Mouse (Mus musculus): ENCODE results near the gene Cdkn1c. TPM values are rescaled to one million over a fixed set of nuclear protein-coding genes. Genes with fewer than 3 reads are reported as not detected.

Cdkn1c gene
- polyA plus RNA-seq, 1 experiment from 2014 or later = 1,196 TPM

GRCm38 (mm10) chr7:143480498-143480897 is 19.6 kb upstream of the Cdkn1c start:
- H3K4me1 ChIP-seq (ENCODE audit: control insufficient read depth, insufficient read depth, low read length) = no peaks in the 10 kb centered on the region
- WGBS = 34% methylated on average over 13 of the region's 13 CpGs
- peaks cover 2% of the 10 kb centered on the region; the same call in 1 of the 2 replicates for H3K27me3 ChIP-seq (ENCODE audit: control insufficient read depth, insufficient read depth, low read length)
- H3K36me3 ChIP-seq (ENCODE audit: control insufficient read depth, insufficient read depth, low read length) = no peaks in the 10 kb centered on the region
- no peak for ATAC-seq (ENCODE audit: low FRiP score, low TSS enrichment)
- no peak overlapping the region for H3K27ac ChIP-seq (ENCODE audit: low read depth, low read length)
- no peaks in the 10 kb centered on the region for H3K9me3 ChIP-seq (ENCODE audit: control insufficient read depth, low read length)
- H3K4me2 ChIP-seq (replicated peaks; ENCODE audit: low read depth, low read length) = no peak overlapping the region
- H3K9ac ChIP-seq (ENCODE audit: low read depth, low read length) = no peak overlapping the region
- no peak overlapping the region for H3K4me3 ChIP-seq (ENCODE audit: low read length)

GRCm38 (mm10) chr7:143477800-143478199 is 16.9 kb upstream of the Cdkn1c start:
- ATAC-seq (ENCODE audit: low FRiP score, low TSS enrichment) = no peak
- H3K27ac ChIP-seq (ENCODE audit: low read depth, low read length) = no peak overlapping the region
- H3K4me3 ChIP-seq (ENCODE audit: low read length) = no peak overlapping the region
- no peaks in the 10 kb centered on the region for H3K36me3 ChIP-seq (ENCODE audit: control insufficient read depth, insufficient read depth, low read length)
- H3K4me2 ChIP-seq (replicated peaks; ENCODE audit: low read depth, low read length) = no peak overlapping the region
- no peaks in the 10 kb centered on the region for H3K4me1 ChIP-seq (ENCODE audit: control insufficient read depth, insufficient read depth, low read length)
- peaks cover 2% of the 10 kb centered on the region; the same call in 1 of the 2 replicates for H3K27me3 ChIP-seq (ENCODE audit: control insufficient read depth, insufficient read depth, low read length)
- H3K9ac ChIP-seq (ENCODE audit: low read depth, low read length) = no peak overlapping the region
- 90% methylated on average over 5 of the region's 5 CpGs for WGBS
- no peaks in the 10 kb centered on the region for H3K9me3 ChIP-seq (ENCODE audit: control insufficient read depth, low read length)

DNA sequence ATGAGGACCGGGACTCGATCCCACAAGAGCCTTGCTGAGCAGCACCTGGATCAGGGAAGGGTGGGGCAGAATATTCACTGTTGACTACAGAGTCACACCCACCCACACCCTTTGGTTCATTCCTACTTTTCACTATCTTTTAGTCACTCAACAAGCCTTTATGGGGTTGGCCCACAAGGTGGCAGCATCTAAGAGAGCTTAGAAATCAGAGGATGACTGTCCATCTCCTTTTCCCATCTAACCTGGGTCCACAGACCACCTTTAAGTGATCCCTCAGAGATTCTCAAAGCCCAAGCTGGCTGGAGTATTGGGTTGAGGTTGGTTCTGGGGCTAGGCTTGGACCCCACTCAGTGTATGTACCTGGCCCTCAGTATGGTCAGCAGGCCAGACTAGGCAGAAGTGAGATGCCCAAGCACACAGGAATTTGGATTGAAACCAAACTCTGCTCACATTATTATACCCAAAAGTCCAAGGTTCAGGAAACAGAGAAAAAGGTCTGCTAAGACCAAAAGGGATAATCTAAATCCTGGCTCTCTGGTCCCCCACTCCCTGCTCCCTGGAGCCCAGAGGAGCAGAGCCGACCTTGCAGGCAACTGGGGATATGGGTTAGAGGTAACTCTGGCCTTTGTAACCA is 16.0 kb upstream of the Cdkn1c start:
- no peaks in the 10 kb centered on the region for H3K36me3 ChIP-seq (ENCODE audit: control insufficient read depth, insufficient read depth, low read length)
- no peak overlapping the region for H3K27ac ChIP-seq (ENCODE audit: low read depth, low read length)
- 86% methylated on average over 3 of the region's 3 CpGs for WGBS
- H3K4me2 ChIP-seq (replicated peaks; ENCODE audit: low read depth, low read length) = no peak overlapping the region
- H3K4me1 ChIP-seq (ENCODE audit: control insufficient read depth, insufficient read depth, low read length) = no peaks in the 10 kb centered on the region
- no peak for ATAC-seq (ENCODE audit: low FRiP score, low TSS enrichment)
- H3K4me3 ChIP-seq (ENCODE audit: low read length) = no peak overlapping the region
- no peak overlapping the region for H3K9ac ChIP-seq (ENCODE audit: low read depth, low read length)
- H3K9me3 ChIP-seq (ENCODE audit: control insufficient read depth, low read length) = no peaks in the 10 kb centered on the region
- peaks cover 2% of the 10 kb centered on the region; the same call in 1 of the 2 replicates for H3K27me3 ChIP-seq (ENCODE audit: control insufficient read depth, insufficient read depth, low read length)

DNA sequence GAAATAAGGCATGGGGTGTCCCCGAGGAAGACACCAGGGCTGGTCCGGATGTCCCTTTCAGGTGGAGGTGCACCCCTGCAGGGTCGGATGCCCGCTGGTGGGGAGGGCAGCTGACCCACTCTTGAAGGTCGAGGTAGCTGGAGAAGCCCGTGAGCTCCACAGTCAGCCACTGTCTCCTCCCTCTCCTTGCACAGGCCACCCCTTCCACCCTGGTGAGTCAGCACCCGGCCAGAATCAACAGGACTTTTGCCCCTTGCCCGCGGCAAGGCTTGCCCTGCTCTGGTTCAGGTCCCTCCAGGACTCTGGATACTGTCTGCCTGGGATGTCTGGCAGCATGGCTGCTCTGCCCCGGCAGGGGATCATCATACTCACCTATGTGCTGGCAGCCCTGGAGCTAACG is 15.0 kb upstream of the Cdkn1c start:
- no peak for ATAC-seq (ENCODE audit: low FRiP score, low TSS enrichment)
- H3K9ac ChIP-seq (ENCODE audit: low read depth, low read length) = no peak overlapping the region
- H3K4me3 ChIP-seq (ENCODE audit: low read length) = no peak overlapping the region
- WGBS = 65% methylated on average over 11 of the region's 11 CpGs
- no peaks in the 10 kb centered on the region for H3K27me3 ChIP-seq (ENCODE audit: control insufficient read depth, insufficient read depth, low read length)
- H3K4me2 ChIP-seq (replicated peaks; ENCODE audit: low read depth, low read length) = no peak overlapping the region
- H3K27ac ChIP-seq (ENCODE audit: low read depth, low read length) = no peak overlapping the region
- no peaks in the 10 kb centered on the region for H3K9me3 ChIP-seq (ENCODE audit: control insufficient read depth, low read length)
- H3K36me3 ChIP-seq (ENCODE audit: control insufficient read depth, insufficient read depth, low read length) = no peaks in the 10 kb centered on the region
- H3K4me1 ChIP-seq (ENCODE audit: control insufficient read depth, insufficient read depth, low read length) = no peaks in the 10 kb centered on the region

DNA sequence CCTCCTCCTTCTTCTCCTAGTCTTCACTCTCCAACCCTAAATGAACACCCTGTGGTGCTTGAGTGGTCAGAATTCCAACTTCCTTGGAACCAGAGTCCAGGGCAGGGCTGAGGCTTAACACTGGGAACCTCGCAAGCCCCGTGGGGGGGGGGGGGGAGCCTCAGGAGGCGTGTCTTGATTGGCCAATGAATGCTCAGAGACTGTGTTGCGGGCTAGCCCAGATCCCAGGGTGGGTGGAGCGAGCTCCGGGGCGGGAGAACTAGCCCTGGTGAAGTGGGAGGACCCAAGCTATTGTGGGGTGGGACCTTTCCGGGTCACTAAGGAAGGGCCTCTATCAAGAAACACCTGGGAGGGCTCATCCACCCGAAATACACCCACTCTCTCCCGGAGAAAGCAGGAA is 14.0 kb upstream of the Cdkn1c start:
- no peak overlapping the region for H3K4me2 ChIP-seq (replicated peaks; ENCODE audit: low read depth, low read length)
- no peaks in the 10 kb centered on the region for H3K36me3 ChIP-seq (ENCODE audit: control insufficient read depth, insufficient read depth, low read length)
- no peaks in the 10 kb centered on the region for H3K27me3 ChIP-seq (ENCODE audit: control insufficient read depth, insufficient read depth, low read length)
- no peak overlapping the region for H3K27ac ChIP-seq (ENCODE audit: low read depth, low read length)
- H3K4me1 ChIP-seq (ENCODE audit: control insufficient read depth, insufficient read depth, low read length) = no peaks in the 10 kb centered on the region
- H3K9ac ChIP-seq (ENCODE audit: low read depth, low read length) = no peak overlapping the region
- no peak for ATAC-seq (ENCODE audit: low FRiP score, low TSS enrichment)
- H3K4me3 ChIP-seq (ENCODE audit: low read length) = no peak overlapping the region
- 29% methylated on average over 10 of the region's 10 CpGs for WGBS
- no peaks in the 10 kb centered on the region for H3K9me3 ChIP-seq (ENCODE audit: control insufficient read depth, low read length)

DNA sequence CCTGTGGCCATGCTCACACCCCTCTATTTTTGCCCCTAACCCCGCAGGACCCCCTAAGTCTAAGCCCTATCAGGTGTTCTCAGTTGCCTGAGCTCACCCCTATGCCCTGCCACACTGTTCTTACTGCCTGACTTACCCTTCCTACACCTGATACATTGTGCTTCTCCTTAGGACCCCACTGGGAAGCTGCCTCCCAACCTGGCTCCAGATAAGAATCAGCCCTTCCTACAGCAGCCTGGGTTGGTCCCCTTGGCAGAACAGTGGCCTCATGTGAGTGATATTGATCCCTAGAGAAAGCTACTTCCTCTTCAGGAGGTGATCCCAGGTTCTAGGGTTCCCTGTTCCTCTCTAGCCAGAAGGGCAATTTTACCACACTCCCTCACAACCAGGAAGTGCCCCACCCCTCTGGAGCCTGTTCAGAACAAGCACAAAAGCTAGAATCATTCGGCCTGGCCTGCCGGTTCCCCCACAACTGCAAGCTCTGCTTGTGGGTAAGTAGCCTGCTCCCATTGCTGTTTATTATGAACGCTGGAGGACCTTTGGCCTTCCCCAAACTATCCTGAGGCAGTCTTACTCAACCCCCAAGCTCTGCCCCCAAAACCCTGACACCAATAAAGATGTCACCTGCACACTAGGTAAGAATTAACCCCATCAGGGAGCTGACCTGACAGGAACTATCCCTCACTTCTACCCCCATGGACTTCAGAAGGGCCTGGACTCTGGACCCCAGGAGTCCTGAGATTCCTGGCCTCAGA is 12.7 kb upstream of the Cdkn1c start, which contains the start of gene Slc22a18:
Gene Slc22a18, plus strand, starts transcription at position 390 of the 755 bp plus-strand sequence.
- Histone ChIP-seq H3K9me3 (ENCODE audit: control insufficient read depth, low read length) (no peaks in the 10 kb centered on the region), H3K9ac (ENCODE audit: low read depth, low read length) (peak within 1 kb of the TSS; percentile 40), H3K27me3 (ENCODE audit: control insufficient read depth, insufficient read depth, low read length) (no peaks in the 10 kb centered on the region), H3K27ac (ENCODE audit: low read depth, low read length) (no peak within 1 kb of the TSS), H3K36me3 (ENCODE audit: control insufficient read depth, insufficient read depth, low read length) (no peaks in the 10 kb centered on the region), H3K4me1 (ENCODE audit: control insufficient read depth, insufficient read depth, low read length) (no peaks in the 10 kb centered on the region), H3K4me2 (replicated peaks; ENCODE audit: low read depth, low read length) (peak within 1 kb of the TSS; percentile 10; the same call in 1 of the 2 replicates), H3K4me3 (ENCODE audit: low read length) (peak within 1 kb of the TSS; percentile 18; the same call in 1 of the 2 replicates)
- 35% methylated on average over 4 of the region's 4 CpGs for WGBS
- ATAC-seq (ENCODE audit: low FRiP score, low TSS enrichment) = no peak

- ATAC-seq (ENCODE audit: low FRiP score, low TSS enrichment) = no peak; the same call in 1 of the 2 replicates
- H3K4me2 ChIP-seq (replicated peaks; ENCODE audit: low read depth, low read length) = no peak overlapping the region
- H3K36me3 ChIP-seq (ENCODE audit: control insufficient read depth, insufficient read depth, low read length) = no peaks in the 10 kb centered on the region
- no peaks in the 10 kb centered on the region for H3K4me1 ChIP-seq (ENCODE audit: control insufficient read depth, insufficient read depth, low read length)
- H3K4me3 ChIP-seq (ENCODE audit: low read length) = no peak overlapping the region
- 13% methylated on average over 8 of the region's 8 CpGs for whole genome bisulfite sequencing
- H3K9ac ChIP-seq (ENCODE audit: low read depth, low read length) = no peak overlapping the region
- no peaks in the 10 kb centered on the region for H3K27me3 ChIP-seq (ENCODE audit: control insufficient read depth, insufficient read depth, low read length)
- no peak overlapping the region for H3K27ac ChIP-seq (ENCODE audit: low read depth, low read length)
- H3K9me3 ChIP-seq (ENCODE audit: control insufficient read depth, low read length) = no peaks in the 10 kb centered on the region
These were observed 9.1 kb upstream of the Cdkn1c start for GRCm38 (mm10) chr7:143469946-143470345.

DNA sequence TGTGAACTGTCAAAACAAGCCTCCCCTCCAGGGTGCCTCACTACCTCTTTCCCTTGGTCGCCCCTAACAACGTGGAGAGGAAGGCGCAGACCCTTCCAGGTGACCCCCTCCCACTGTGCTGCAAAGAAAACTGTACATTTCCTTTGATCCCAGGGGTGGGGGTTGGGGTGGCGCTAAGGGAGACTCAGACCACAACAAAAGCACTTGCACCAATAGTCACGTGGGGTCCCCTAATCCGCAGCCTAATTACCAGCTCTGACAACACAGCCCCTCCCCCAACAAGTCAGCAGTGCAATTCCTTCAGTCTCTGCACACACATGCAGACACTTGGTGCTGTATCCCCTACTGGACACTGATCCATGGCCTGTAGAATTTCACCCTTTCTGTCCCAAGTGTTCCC is 6.9 kb upstream of the Cdkn1c start:
- H3K4me3 ChIP-seq (ENCODE audit: low read length) = no peak overlapping the region
- no peak overlapping the region for H3K9ac ChIP-seq (ENCODE audit: low read depth, low read length)
- ATAC-seq (ENCODE audit: low FRiP score, low TSS enrichment) = no peak
- 0 out of 2 replicates have a peak, but pooled peaks cover 3% of the 10 kb centered on the region for H3K4me1 ChIP-seq (ENCODE audit: control insufficient read depth, insufficient read depth, low read length)
- no peaks in the 10 kb centered on the region for H3K27me3 ChIP-seq (ENCODE audit: control insufficient read depth, insufficient read depth, low read length)
- 11% methylated on average over 6 of the region's 6 CpGs for WGBS
- no peaks in the 10 kb centered on the region for H3K9me3 ChIP-seq (ENCODE audit: control insufficient read depth, low read length)
- H3K27ac ChIP-seq (ENCODE audit: low read depth, low read length) = no peak overlapping the region
- no peak overlapping the region for H3K4me2 ChIP-seq (replicated peaks; ENCODE audit: low read depth, low read length)
- H3K36me3 ChIP-seq (ENCODE audit: control insufficient read depth, insufficient read depth, low read length) = no peaks in the 10 kb centered on the region

GRCm38 (mm10) chr7:143466099-143466677 is 5.3 kb upstream of the Cdkn1c start:
- peak; percentile 40 for ATAC-seq (ENCODE audit: low FRiP score, low TSS enrichment)
- no peaks in the 10 kb centered on the region for H3K27me3 ChIP-seq (ENCODE audit: control insufficient read depth, insufficient read depth, low read length)
- no peak overlapping the region for H3K4me2 ChIP-seq (replicated peaks; ENCODE audit: low read depth, low read length)
- no peak overlapping the region for H3K27ac ChIP-seq (ENCODE audit: low read depth, low read length)
- 0 out of 2 replicates have a peak, but pooled peaks cover 7% of the 10 kb centered on the region for H3K4me1 ChIP-seq (ENCODE audit: control insufficient read depth, insufficient read depth, low read length)
- H3K9me3 ChIP-seq (ENCODE audit: control insufficient read depth, low read length) = peaks cover 7% of the 10 kb centered on the region
- no peak overlapping the region for H3K4me3 ChIP-seq (ENCODE audit: low read length)
- no peaks in the 10 kb centered on the region for H3K36me3 ChIP-seq (ENCODE audit: control insufficient read depth, insufficient read depth, low read length)
- 38% methylated on average over 14 of the region's 14 CpGs for WGBS
- no peak overlapping the region for H3K9ac ChIP-seq (ENCODE audit: low read depth, low read length)

All from kidney, embryonic 14.5 days (tissue).